Mouse (Mus musculus) heart, embryonic 12.5 days (tissue): Measurements from ENCODE around the gene Nav1. TPM values are rescaled to one million over a fixed set of nuclear protein-coding genes. Genes with fewer than 3 reads are reported as not detected.

Experiments used
- ATAC-seq: fragments of 200-750 bp; cut with Nextera tagmentation; 2 replicates; pipeline ENCODE4 v1.8.0; 2017; ENCODE audit warnings: moderate TSS enrichment, moderate library complexity; ENCODE audit not compliant: insufficient number of reproducible peaks, low FRiP score
- H3K27ac ChIP-seq: fragments of 300-500 bp; sonication (generic); 2 replicates; pipeline ENCODE4 v1.5.1; 2016; ENCODE audit warnings: mild to moderate bottlenecking, moderate library complexity; ENCODE audit not compliant: poor library complexity, severe bottlenecking
- H3K27me3 ChIP-seq: fragments of 300-500 bp; sonication (generic); replicated peaks from 2 replicates; pipeline ENCODE4 v1.6.1; 2016; ENCODE audit warnings: mild to moderate bottlenecking, moderate library complexity
- H3K36me3 ChIP-seq: fragments of 300-500 bp; sonication (generic); 2 replicates; pipeline ENCODE4 v1.6.1; 2016; ENCODE audit warnings: mild to moderate bottlenecking, moderate library complexity
- H3K4me1 ChIP-seq: fragments of 300-500 bp; sonication (generic); replicated peaks from 2 replicates; pipeline ENCODE4 v1.6.1; 2016; ENCODE audit warnings: mild to moderate bottlenecking
- H3K4me2 ChIP-seq: fragments of 300-500 bp; sonication (generic); 2 replicates; pipeline ENCODE4 v1.6.1; 2016; ENCODE audit warnings: mild to moderate bottlenecking, moderate library complexity
- H3K4me3 ChIP-seq: fragments of 300-500 bp; sonication (generic); 2 replicates; pipeline ENCODE4 v1.5.1; 2016; ENCODE audit warnings: mild to moderate bottlenecking
- H3K9ac ChIP-seq: fragments of 300-500 bp; sonication (generic); 2 replicates; pipeline ENCODE4 v1.6.1; 2016; ENCODE audit warnings: mild to moderate bottlenecking, moderate library complexity
- H3K9me3 ChIP-seq: fragments of 300-500 bp; sonication (generic); replicated peaks from 2 replicates; pipeline ENCODE4 v1.6.1; 2016; ENCODE audit warnings: mild to moderate bottlenecking, moderate library complexity
- whole genome bisulfite sequencing: fragments of 180-500 bp; shearing (Covaris S2); methylation state at CpG from one replicate; pipeline ENCODE4 v1.1.7; 2016; 5-methylcytosine and 5-hydroxymethylcytosine counted together
- polyA plus RNA-seq: library from polyadenylated mRNA; unstranded; fragments of >200 nt; fragmentation: Nextera tagmentation; extraction: Ambion mirVana; gene quantifications from 2 replicates; pipeline ENCODE4 v1.2.1, GENCODE M21; 2016

Nav1 gene
- polyA plus RNA-seq, 1 experiment from 2014 or later = 38.9 TPM

GRCm38 (mm10) chr1:135633884-135634283, 26.8 kb upstream of the Nav1 start:
- no peak overlapping the region for H3K27ac ChIP-seq
- H3K36me3 ChIP-seq = 0 out of 2 replicates have a peak, but pooled peaks cover 3% of the 10 kb centered on the region
- H3K4me1 ChIP-seq = peaks cover 58% of the 10 kb centered on the region
- H3K9ac ChIP-seq = no peak overlapping the region
- H3K4me3 ChIP-seq = no peak overlapping the region
- H3K27me3 ChIP-seq = no peaks in the 10 kb centered on the region
- 72% methylated on average over 2 of the region's 2 CpGs for WGBS
- H3K4me2 ChIP-seq = no peak overlapping the region
- ATAC-seq = no peak
- H3K9me3 ChIP-seq = no peaks in the 10 kb centered on the region

GRCm38 (mm10) chr1:135633478-135633877, 26.4 kb upstream of the Nav1 start:
- Histone ChIP-seq H3K4me1 (peaks cover 58% of the 10 kb centered on the region), H3K36me3 (0 out of 2 replicates have a peak, but pooled peaks cover 3% of the 10 kb centered on the region), H3K27ac (no peak overlapping the region), H3K9me3 (no peaks in the 10 kb centered on the region), H3K4me3 (no peak overlapping the region), H3K9ac (no peak overlapping the region), H3K27me3 (no peaks in the 10 kb centered on the region), H3K4me2 (no peak overlapping the region)
- ATAC-seq = no peak
- 75% methylated on average over 4 of the region's 4 CpGs for WGBS

DNA sequence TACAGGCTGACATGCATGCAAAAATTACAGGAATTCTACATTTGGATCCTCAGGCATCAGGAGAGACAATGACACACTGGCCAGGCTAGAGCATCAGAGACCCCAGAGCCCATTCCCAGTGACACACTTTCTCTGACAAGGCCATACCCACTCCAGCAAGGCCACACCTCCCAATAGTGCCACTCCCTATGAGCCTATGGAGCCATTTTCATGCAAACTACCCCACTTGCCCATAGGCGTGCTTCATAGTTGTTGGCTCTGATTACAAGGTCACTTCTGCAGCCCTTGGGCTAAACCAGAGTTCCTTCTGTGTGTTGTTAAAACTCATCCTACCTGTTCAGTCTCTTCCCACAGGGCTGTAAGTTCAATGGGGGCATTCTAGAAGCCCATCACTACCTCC, 25.1 kb upstream of the Nav1 start:
- no peaks in the 10 kb centered on the region for H3K27me3 ChIP-seq
- ATAC-seq = no peak
- 48% methylated on average over 1 of the region's 1 CpGs for WGBS
- H3K9me3 ChIP-seq = no peaks in the 10 kb centered on the region
- peaks cover 46% of the 10 kb centered on the region for H3K4me1 ChIP-seq
- H3K4me2 ChIP-seq = no peak overlapping the region
- 0 out of 2 replicates have a peak, but pooled peaks cover 3% of the 10 kb centered on the region for H3K36me3 ChIP-seq
- H3K9ac ChIP-seq = no peak overlapping the region
- H3K27ac ChIP-seq = peak overlapping the region; percentile 11; the same call in 1 of the 2 replicates
- no peak overlapping the region for H3K4me3 ChIP-seq

GRCm38 (mm10) chr1:135631515-135631914, 24.4 kb upstream of the Nav1 start:
- ATAC-seq = peak; percentile 80
- WGBS = 34% methylated on average over 8 of the region's 8 CpGs
- Histone ChIP-seq H3K9me3 (no peaks in the 10 kb centered on the region), H3K27me3 (no peaks in the 10 kb centered on the region), H3K4me1 (peaks cover 39% of the 10 kb centered on the region), H3K4me3 (no peak overlapping the region), H3K36me3 (0 out of 2 replicates have a peak, but pooled peaks cover 3% of the 10 kb centered on the region), H3K4me2 (no peak overlapping the region), H3K9ac (no peak overlapping the region), H3K27ac (peak overlapping the region; percentile 70)

DNA sequence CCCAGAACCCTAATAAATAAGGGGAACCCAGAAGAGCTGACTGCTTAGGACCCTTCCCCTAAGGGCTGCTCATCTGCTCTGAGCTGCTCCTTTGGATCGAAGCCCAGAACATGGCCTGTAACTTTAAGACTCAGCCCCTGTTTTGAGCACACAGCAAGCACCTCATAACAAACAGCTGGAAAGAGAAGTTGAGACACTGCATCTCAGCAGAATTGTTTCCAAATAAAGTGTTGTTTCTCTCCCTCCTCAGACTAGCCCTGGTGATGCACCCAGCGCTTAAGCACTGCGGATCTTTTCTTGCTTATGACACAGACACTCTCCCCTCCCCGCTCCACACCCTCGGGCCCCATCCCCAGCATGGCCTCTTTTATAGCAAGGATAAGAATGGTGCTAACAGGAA, 22.8 kb upstream of the Nav1 start:
- Histone ChIP-seq H3K4me1 (peaks cover 24% of the 10 kb centered on the region), H3K9me3 (no peaks in the 10 kb centered on the region), H3K36me3 (0 out of 2 replicates have a peak, but pooled peaks cover 3% of the 10 kb centered on the region), H3K27me3 (no peaks in the 10 kb centered on the region), H3K9ac (no peak overlapping the region), H3K4me2 (no peak overlapping the region), H3K27ac (no peak overlapping the region), H3K4me3 (no peak overlapping the region)
- no peak for ATAC-seq
- 71% methylated on average over 5 of the region's 5 CpGs for WGBS

DNA sequence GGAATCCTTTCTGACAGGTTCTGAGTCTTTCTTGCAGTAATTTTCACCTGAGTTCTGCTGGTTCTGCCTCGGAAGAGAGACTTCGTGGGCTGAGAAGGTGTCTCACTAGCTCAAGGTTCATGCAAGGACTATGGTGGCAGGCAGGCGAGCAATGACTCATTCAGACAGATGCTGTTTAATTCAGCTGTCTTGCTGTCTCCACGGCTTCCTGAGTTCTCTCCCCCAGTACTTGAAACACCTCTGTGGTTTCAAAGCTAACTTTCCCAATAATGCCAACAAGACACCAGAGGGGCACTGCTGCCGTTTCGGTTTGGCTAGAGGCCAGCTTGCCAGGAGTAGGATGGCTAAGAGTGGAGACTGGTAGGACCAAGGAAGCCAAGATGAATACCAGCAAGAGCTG, 19.1 kb upstream of the Nav1 start:
- Histone ChIP-seq H3K4me2 (no peak overlapping the region), H3K27ac (no peak overlapping the region), H3K36me3 (0 out of 2 replicates have a peak, but pooled peaks cover 3% of the 10 kb centered on the region), H3K9me3 (no peaks in the 10 kb centered on the region), H3K9ac (no peak overlapping the region), H3K4me3 (no peak overlapping the region), H3K27me3 (no peaks in the 10 kb centered on the region), H3K4me1 (peaks cover 15% of the 10 kb centered on the region)
- WGBS = 80% methylated on average over 6 of the region's 6 CpGs
- no peak for ATAC-seq

DNA sequence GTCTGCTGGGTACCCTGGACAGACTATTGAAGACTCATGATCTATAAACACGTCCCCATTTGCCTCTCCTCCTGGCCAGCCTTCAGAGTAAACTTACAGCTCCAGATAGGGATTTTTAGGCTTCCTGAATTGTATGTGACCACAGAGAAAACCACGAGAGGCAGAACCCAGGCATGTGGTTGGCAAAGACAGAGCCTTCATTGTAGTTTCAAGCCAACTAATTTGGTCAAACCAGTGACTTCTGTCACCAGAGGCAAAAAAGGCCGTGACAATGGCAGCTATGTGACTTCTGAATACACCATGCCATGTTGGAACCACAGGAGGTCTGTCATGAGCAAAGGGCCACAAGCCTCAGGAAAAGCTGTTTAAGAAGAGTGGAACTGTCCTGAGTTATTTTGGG, 18.6 kb upstream of the Nav1 start:
- peaks cover 11% of the 10 kb centered on the region for H3K4me1 ChIP-seq
- no peaks in the 10 kb centered on the region for H3K27me3 ChIP-seq
- no peak overlapping the region for H3K4me3 ChIP-seq
- no peak for ATAC-seq
- H3K27ac ChIP-seq = no peak overlapping the region
- H3K4me2 ChIP-seq = no peak overlapping the region
- H3K36me3 ChIP-seq = 0 out of 2 replicates have a peak, but pooled peaks cover 3% of the 10 kb centered on the region
- H3K9ac ChIP-seq = no peak overlapping the region
- no peaks in the 10 kb centered on the region for H3K9me3 ChIP-seq
- 68% methylated on average over 3 of the region's 3 CpGs for WGBS

- no peaks in the 10 kb centered on the region for H3K27me3 ChIP-seq
- WGBS = 67% methylated on average over 5 of the region's 5 CpGs
- ATAC-seq = no peak
Observed at GRCm38 (mm10) chr1:135624646-135625045, 17.6 kb upstream of the Nav1 start.

GRCm38 (mm10) chr1:135623136-135623535, 16.0 kb upstream of the Nav1 start:
- no peak overlapping the region for H3K4me2 ChIP-seq
- H3K27me3 ChIP-seq = no peaks in the 10 kb centered on the region
- H3K4me3 ChIP-seq = no peak overlapping the region
- H3K4me1 ChIP-seq = peaks cover 20% of the 10 kb centered on the region
- WGBS = 60% methylated on average over 5 of the region's 5 CpGs
- no peaks in the 10 kb centered on the region for H3K36me3 ChIP-seq
- no peak for ATAC-seq
- H3K27ac ChIP-seq = no peak overlapping the region
- no peak overlapping the region for H3K9ac ChIP-seq
- no peaks in the 10 kb centered on the region for H3K9me3 ChIP-seq

More at GRCm38 (mm10) chr1:135624646-135625045, 17.6 kb upstream of the Nav1 start:
- 0 out of 2 replicates have a peak, but pooled peaks cover 3% of the 10 kb centered on the region for H3K36me3 ChIP-seq
- H3K9ac ChIP-seq = no peak overlapping the region
- no peak overlapping the region for H3K4me3 ChIP-seq
- H3K27ac ChIP-seq = no peak overlapping the region
- H3K4me2 ChIP-seq = no peak overlapping the region
- peaks cover 14% of the 10 kb centered on the region for H3K4me1 ChIP-seq
- no peaks in the 10 kb centered on the region for H3K9me3 ChIP-seq

DNA sequence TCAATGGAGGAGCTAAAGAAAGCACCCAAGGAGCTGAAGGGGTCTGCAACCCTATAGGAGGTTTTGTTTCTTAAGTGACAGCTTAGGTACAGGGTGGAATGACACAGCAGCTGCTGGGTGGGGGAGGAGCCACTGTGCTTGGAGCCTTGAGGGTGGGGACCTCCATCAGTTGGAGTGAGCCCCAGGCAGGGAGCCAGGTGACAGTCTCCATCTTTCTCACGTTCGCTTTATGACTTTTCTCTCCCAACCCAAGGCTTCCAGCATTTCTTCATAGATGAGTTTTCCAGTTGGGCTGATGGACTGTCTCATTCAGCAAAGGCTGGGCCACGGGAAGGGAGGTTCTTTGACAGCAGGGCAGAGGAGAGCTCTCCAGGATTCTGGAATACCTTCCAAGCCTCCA, 14.2 kb upstream of the Nav1 start:
- Histone ChIP-seq H3K9ac (no peak overlapping the region), H3K4me3 (no peak overlapping the region), H3K4me2 (no peak overlapping the region), H3K27ac (no peak overlapping the region), H3K4me1 (peaks cover 23% of the 10 kb centered on the region), H3K9me3 (no peaks in the 10 kb centered on the region), H3K36me3 (no peaks in the 10 kb centered on the region), H3K27me3 (no peaks in the 10 kb centered on the region)
- no peak for ATAC-seq
- 46% methylated on average over 3 of the region's 3 CpGs for WGBS

DNA sequence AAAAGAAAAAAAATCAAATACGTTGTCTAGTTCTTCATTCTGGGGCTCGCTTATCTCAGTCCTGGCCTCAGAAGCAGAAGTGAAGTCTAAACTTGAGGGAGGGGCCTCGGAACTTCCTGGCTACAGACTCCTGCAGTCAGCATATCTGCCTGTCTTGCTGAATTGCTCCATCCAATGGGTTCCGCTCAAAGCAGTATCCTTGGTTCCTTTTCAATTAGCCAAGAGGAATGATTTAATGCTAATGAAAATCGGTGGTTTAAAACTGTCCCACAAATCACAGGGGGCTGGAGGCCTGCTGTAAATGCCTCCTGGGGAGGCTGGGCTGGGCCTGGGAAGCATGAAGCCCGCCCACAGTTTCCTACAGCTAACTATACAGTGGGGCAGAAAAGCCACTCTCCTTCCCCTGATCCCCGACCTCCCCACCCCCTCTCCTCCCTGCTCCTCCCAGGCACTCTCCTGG, 12.9 kb upstream of the Nav1 start:
- H3K9ac ChIP-seq = no peak overlapping the region
- H3K27me3 ChIP-seq = no peaks in the 10 kb centered on the region
- no peaks in the 10 kb centered on the region for H3K36me3 ChIP-seq
- H3K4me3 ChIP-seq = no peak overlapping the region
- H3K27ac ChIP-seq = peak overlapping the region; percentile 37; the same call in 1 of the 2 replicates
- H3K4me2 ChIP-seq = peak overlapping the region; percentile 21; the same call in 1 of the 2 replicates
- peak; percentile 52; the same call in 1 of the 2 replicates for ATAC-seq
- H3K4me1 ChIP-seq = peaks cover 33% of the 10 kb centered on the region
- H3K9me3 ChIP-seq = no peaks in the 10 kb centered on the region
- WGBS = 13% methylated on average over 7 of the region's 7 CpGs

DNA sequence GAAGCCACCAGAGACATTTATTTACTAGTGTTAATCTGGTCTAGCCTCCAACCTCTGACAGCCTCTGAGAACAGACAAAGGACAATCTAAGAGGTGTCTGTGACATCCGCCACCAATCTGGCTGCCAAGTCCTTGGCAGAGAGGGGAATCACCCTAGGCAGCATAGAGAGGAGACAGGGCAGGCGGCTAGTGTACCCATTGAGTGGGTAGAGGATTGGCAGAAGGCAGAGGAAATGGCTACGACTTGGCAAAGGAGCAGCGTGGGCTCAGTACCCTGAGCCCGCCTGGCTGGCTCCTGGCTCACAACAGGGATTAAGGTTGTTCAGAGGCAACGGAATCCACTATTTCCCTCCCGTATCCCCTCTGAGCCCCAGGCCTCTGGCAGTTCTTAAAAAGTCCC, 12.0 kb upstream of the Nav1 start:
- H3K4me1 ChIP-seq = peaks cover 33% of the 10 kb centered on the region
- H3K36me3 ChIP-seq = no peaks in the 10 kb centered on the region
- H3K4me3 ChIP-seq = no peak overlapping the region
- ATAC-seq = no peak
- H3K27me3 ChIP-seq = no peaks in the 10 kb centered on the region
- no peak overlapping the region for H3K9ac ChIP-seq
- H3K9me3 ChIP-seq = no peaks in the 10 kb centered on the region
- 52% methylated on average over 7 of the region's 7 CpGs for WGBS
- no peak overlapping the region for H3K4me2 ChIP-seq
- H3K27ac ChIP-seq = 0 out of 2 replicates have a peak overlapping the region, but pooled peaks have one; percentile 37
